Mouse (Mus musculus): ENCODE measurements at regions not wholly inside any gene's neighbourhood (a gene's known extent, or its start where the extent isn't known, plus 50 kb on each side); places are given as distances from the start of the nearest gene placed in this dataset. TPM values are rescaled to one million over a fixed set of nuclear protein-coding genes. Genes with fewer than 3 reads are reported as not detected.

GRCm38 (mm10) chr6:133170548-133170947 is 65.8 kb downstream of the Smim10l1 start:
- Histone ChIP-seq H3K27ac (replicated peaks) (no peak overlapping the region), H3K9ac (replicated peaks) (no peak overlapping the region), H3K4me3 (replicated peaks) (no peak overlapping the region), H3K9me3 (replicated peaks) (no peaks in the 10 kb centered on the region), H3K36me3 (no peaks in the 10 kb centered on the region), H3K4me2 (no peak overlapping the region), H3K27me3 (replicated peaks) (no peaks in the 10 kb centered on the region), H3K4me1 (no peaks in the 10 kb centered on the region)
- WGBS = 56% methylated on average over 1 of the region's 1 CpGs
- ATAC-seq (ENCODE audit: low FRiP score) = no peak

GRCm38 (mm10) chr6:133171286-133171685 is 66.6 kb downstream of the Smim10l1 start:
- Histone ChIP-seq H3K36me3 (no peaks in the 10 kb centered on the region), H3K27ac (replicated peaks) (no peak overlapping the region), H3K9ac (replicated peaks) (no peak overlapping the region), H3K4me1 (no peaks in the 10 kb centered on the region), H3K4me2 (no peak overlapping the region), H3K27me3 (replicated peaks) (no peaks in the 10 kb centered on the region), H3K4me3 (replicated peaks) (no peak overlapping the region), H3K9me3 (replicated peaks) (no peaks in the 10 kb centered on the region)
- no peak for ATAC-seq (ENCODE audit: low FRiP score)
- WGBS = 70% methylated on average over 2 of the region's 2 CpGs

GRCm38 (mm10) chr6:133206173-133206572 is 85.8 kb upstream of the 5530400C23Rik start:
- Histone ChIP-seq H3K4me3 (replicated peaks) (no peak overlapping the region), H3K9me3 (replicated peaks) (no peaks in the 10 kb centered on the region), H3K4me1 (no peaks in the 10 kb centered on the region), H3K4me2 (no peak overlapping the region), H3K36me3 (no peaks in the 10 kb centered on the region), H3K9ac (replicated peaks) (no peak overlapping the region), H3K27ac (replicated peaks) (no peak overlapping the region), H3K27me3 (replicated peaks) (no peaks in the 10 kb centered on the region)
- peak; percentile 69; the same call in 1 of the 2 replicates for ATAC-seq (ENCODE audit: low FRiP score)
- 11% methylated on average over 3 of the region's 3 CpGs for WGBS

Small RNAs in the stretch of these regions (microRNA-seq; reads per million reads assigned to microRNA genes)
- not detected for gene Gm23403
- not detected for gene Gm25019

All from neural tube, embryonic 15.5 days (tissue).